ENCODE assay signal across 8 mouse cellular contexts in genomic region chr1:179548220-179548619, GRCm38 (mm10). TPM values are rescaled to one million over a fixed set of nuclear protein-coding genes. Genes with fewer than 3 reads are reported as not detected.
DNase-seq lines count a peak whose midpoint lies in the region; ATAC-seq and TF ChIP-seq lines count a peak whose summit lies in the region.

No protein-coding gene starts in this region.

- peaks cover 14% of the 10 kb centered on the region for H3K4me1 ChIP-seq in forebrain, embryonic 14.5 days (ENCODE audit: control insufficient read depth, insufficient read depth, low read length)
- peaks cover 17% of the 10 kb centered on the region for H3K4me1 ChIP-seq in forebrain, postnatal 0 days (ENCODE audit: insufficient read depth)
- peaks cover 10% of the 10 kb centered on the region for H3K4me1 ChIP-seq in thymus, adult 2 months (replicated peaks; ENCODE audit: control insufficient read depth, insufficient read depth, low read length)
- H3K4me1 ChIP-seq in hindbrain, postnatal 0 days (ENCODE audit: insufficient read depth, low read length), result peaks cover 18% of the 10 kb centered on the region

- no peak for TF ChIP-seq CTCF in forebrain, postnatal 0 days (IDR thresholded peaks at IDR 0.05; ENCODE audit: low read depth)
- TF ChIP-seq CTCF in thymus, adult 2 months (IDR thresholded peaks at IDR 0.05; ENCODE audit: borderline replicate concordance, control insufficient read depth, extremely low read depth, insufficient read depth, low read length, poor library complexity), result no peak
- TF ChIP-seq CTCF in hindbrain, postnatal 0 days (IDR thresholded peaks at IDR 0.05; ENCODE audit: low read depth), result no peak

- no peaks in the 10 kb centered on the region for H3K9me3 ChIP-seq in forebrain, embryonic 14.5 days (replicated peaks; ENCODE audit: control insufficient read depth, low read length)
- H3K9me3 ChIP-seq in forebrain, postnatal 0 days (ENCODE audit: low read length), result no peaks in the 10 kb centered on the region
- H3K9me3 ChIP-seq in hindbrain, postnatal 0 days (ENCODE audit: low read length), result no peaks in the 10 kb centered on the region

- WGBS in forebrain, embryonic 14.5 days, result 86% methylated on average over 11 of the region's 11 CpGs
- 80% methylated on average over 11 of the region's 11 CpGs for WGBS in forebrain, postnatal 0 days
- 94% methylated on average over 11 of the region's 11 CpGs for WGBS in thymus, adult 2 months
- WGBS in hindbrain, postnatal 0 days, result 63% methylated on average over 11 of the region's 11 CpGs

- no peak overlapping the region for H3K27ac ChIP-seq in forebrain, embryonic 14.5 days (ENCODE audit: low read depth, low read length)
- H3K27ac ChIP-seq in forebrain, postnatal 0 days (ENCODE audit: low read depth, low read length), result no peak overlapping the region
- no peak overlapping the region for H3K27ac ChIP-seq in thymus, adult 2 months (ENCODE audit: control insufficient read depth, insufficient read depth, low read length)
- H3K27ac ChIP-seq in hindbrain, postnatal 0 days, result no peak overlapping the region

- peak overlapping the region; percentile 64; the same call in 1 of the 2 replicates for H3K4me2 ChIP-seq in forebrain, embryonic 14.5 days (ENCODE audit: low read length)
- no peak overlapping the region for H3K4me2 ChIP-seq in forebrain, postnatal 0 days (ENCODE audit: low read depth)
- H3K4me2 ChIP-seq in hindbrain, postnatal 0 days (ENCODE audit: low read depth, low read length), result peak overlapping the region; percentile 63; the same call in 1 of the 2 replicates

- no peaks in the 10 kb centered on the region for H3K27me3 ChIP-seq in forebrain, embryonic 14.5 days (replicated peaks; ENCODE audit: control insufficient read depth, insufficient read depth, low read length)
- H3K27me3 ChIP-seq in forebrain, postnatal 0 days (ENCODE audit: insufficient read depth, low read length), result no peaks in the 10 kb centered on the region
- no peaks in the 10 kb centered on the region for H3K27me3 ChIP-seq in thymus, adult 2 months (ENCODE audit: control insufficient read depth, insufficient read depth, low read length)
- H3K27me3 ChIP-seq in hindbrain, postnatal 0 days (ENCODE audit: insufficient read depth, low read length), result no peaks in the 10 kb centered on the region

- no peak for TF ChIP-seq POLR2A in thymus, adult 2 months (IDR thresholded peaks at IDR 0.05; ENCODE audit: control insufficient read depth, extremely low read depth, insufficient read depth, low read length, poor library complexity)

- H3K36me3 ChIP-seq in forebrain, embryonic 14.5 days (ENCODE audit: control insufficient read depth, insufficient read depth, low read length), result 0 out of 2 replicates have a peak, but pooled peaks cover 3% of the 10 kb centered on the region
- H3K36me3 ChIP-seq in forebrain, postnatal 0 days (ENCODE audit: insufficient read depth), result 0 out of 2 replicates have a peak, but pooled peaks cover 4% of the 10 kb centered on the region
- no peaks in the 10 kb centered on the region for H3K36me3 ChIP-seq in thymus, adult 2 months (ENCODE audit: control insufficient read depth, insufficient read depth, low read length)
- no peaks in the 10 kb centered on the region for H3K36me3 ChIP-seq in hindbrain, postnatal 0 days (ENCODE audit: insufficient read depth, low read length)

- DNase-seq in forebrain, embryonic 14.5 days (ENCODE audit: low spot score), result no peak
- no peak for DNase-seq in forebrain, postnatal 0 days
- peak; percentile 11 for DNase-seq in thymus, adult 2 months
- no peak for DNase-seq in thymus, postnatal 10 days (ENCODE audit: low spot score in 2 of 2)
- DNase-seq in hindbrain, postnatal 0 days (ENCODE audit: low spot score), result no peak
- no peak for DNase-seq in right cerebral cortex, adult 18-20 months
- no peak for DNase-seq in spleen, postnatal 4 days (ENCODE audit: low spot score in 2 of 2)

- no peak overlapping the region for H3K4me3 ChIP-seq in forebrain, embryonic 14.5 days (ENCODE audit: low read depth, low read length)
- no peak overlapping the region for H3K4me3 ChIP-seq in forebrain, postnatal 0 days (ENCODE audit: low read depth, low read length)
- H3K4me3 ChIP-seq in thymus, adult 2 months (ENCODE audit: control insufficient read depth, insufficient read depth, low read length), result no peak overlapping the region
- 0 out of 2 replicates have a peak overlapping the region, but pooled peaks have one; percentile 1 for H3K4me3 ChIP-seq in hindbrain, postnatal 0 days (ENCODE audit: low read length)

- ATAC-seq in forebrain, embryonic 14.5 days, result no peak
- ATAC-seq in forebrain, postnatal 0 days, result no peak
- no peak for ATAC-seq in hindbrain, postnatal 0 days
- ATAC-seq in megakaryocyte-erythroid progenitor cell, adult 5-6 weeks (replicated peaks; ENCODE audit: low FRiP score, low TSS enrichment, poor library complexity, severe bottlenecking), result no peak

- H3K9ac ChIP-seq in forebrain, embryonic 14.5 days (ENCODE audit: low read length), result peak overlapping the region; percentile 18; the same call in 1 of the 2 replicates
- no peak overlapping the region for H3K9ac ChIP-seq in forebrain, postnatal 0 days
- no peak overlapping the region for H3K9ac ChIP-seq in hindbrain, postnatal 0 days (replicated peaks; ENCODE audit: low read length)

RNA-seq across cellular contexts. Expression of gene Cnst, which starts 2.0 kb away (rescaled TPM):
- 23.3 and 28.1 TPM in 2 replicates for polyA plus RNA-seq in forebrain, embryonic 14.5 days (2014; fragmentation: Nextera tagmentation; extraction: Ambion mirVana)
- total RNA-seq in forebrain, postnatal 0 days (2014; rRNA removed), result 26.0 and 28.5 TPM in 2 replicates
- 8.6 and 12.8 TPM in 2 replicates for polyA plus RNA-seq in forebrain, postnatal 0 days (2015; fragmentation: Nextera tagmentation; extraction: Ambion mirVana)
- polyA plus RNA-seq in thymus, adult 2 months (2012; rRNA removed), result 28.3 and 28.7 TPM in 2 replicates
- 30.2 and 32.1 TPM in 2 replicates for total RNA-seq in hindbrain, postnatal 0 days (2014; rRNA removed)
- polyA plus RNA-seq in hindbrain, postnatal 0 days (2015; fragmentation: Nextera tagmentation; extraction: Ambion mirVana), result 16.2 and 16.3 TPM in 2 replicates
- total RNA-seq in megakaryocyte-erythroid progenitor cell, adult 5-6 weeks (2014; fragmentation: Nextera tagmentation), result 18.3 and 21.0 TPM in 2 replicates
- total RNA-seq in megakaryocyte-erythroid progenitor cell, adult 5-6 weeks (2017), result 16.3 and 18.4 TPM in 2 replicates

RNA-seq across cellular contexts. Expression of gene Tfb2m, which starts 2.2 kb away (rescaled TPM):
- polyA plus RNA-seq in forebrain, embryonic 14.5 days (2014; fragmentation: Nextera tagmentation; extraction: Ambion mirVana), result 37.2 and 45.7 TPM in 2 replicates
- 21.8 and 22.3 TPM in 2 replicates for total RNA-seq in forebrain, postnatal 0 days (2014; rRNA removed)
- polyA plus RNA-seq in forebrain, postnatal 0 days (2015; fragmentation: Nextera tagmentation; extraction: Ambion mirVana), result 45.9 and 47.3 TPM in 2 replicates
- 10.8 and 10.9 TPM in 2 replicates for polyA plus RNA-seq in thymus, adult 2 months (2012; rRNA removed)
- total RNA-seq in hindbrain, postnatal 0 days (2014; rRNA removed), result 9.2 and 20.2 TPM in 2 replicates
- 30.5 and 35.3 TPM in 2 replicates for polyA plus RNA-seq in hindbrain, postnatal 0 days (2015; fragmentation: Nextera tagmentation; extraction: Ambion mirVana)
- total RNA-seq in megakaryocyte-erythroid progenitor cell, adult 5-6 weeks (2014; fragmentation: Nextera tagmentation), result 30.4 and 44.8 TPM in 2 replicates
- 57.7 and 77.9 TPM in 2 replicates for total RNA-seq in megakaryocyte-erythroid progenitor cell, adult 5-6 weeks (2017)

RNA-seq across cellular contexts. Expression of gene Smyd3, which starts 30.4 kb away (rescaled TPM):
- 18.2 and 26.1 TPM in 2 replicates for polyA plus RNA-seq in forebrain, embryonic 14.5 days (2014; fragmentation: Nextera tagmentation; extraction: Ambion mirVana)
- 18.2 and 19.0 TPM in 2 replicates for total RNA-seq in forebrain, postnatal 0 days (2014; rRNA removed)
- 26.8 and 27.6 TPM in 2 replicates for polyA plus RNA-seq in forebrain, postnatal 0 days (2015; fragmentation: Nextera tagmentation; extraction: Ambion mirVana)
- polyA plus RNA-seq in thymus, adult 2 months (2012; rRNA removed), result 9.0 and 9.6 TPM in 2 replicates
- 15.4 and 17.9 TPM in 2 replicates for total RNA-seq in hindbrain, postnatal 0 days (2014; rRNA removed)
- 23.3 and 26.1 TPM in 2 replicates for polyA plus RNA-seq in hindbrain, postnatal 0 days (2015; fragmentation: Nextera tagmentation; extraction: Ambion mirVana)
- 32.2 and 48.9 TPM in 2 replicates for total RNA-seq in megakaryocyte-erythroid progenitor cell, adult 5-6 weeks (2014; fragmentation: Nextera tagmentation)
- 22.6 and 25.8 TPM in 2 replicates for total RNA-seq in megakaryocyte-erythroid progenitor cell, adult 5-6 weeks (2017)
